Mouse (Mus musculus): ENCODE data around the gene Hint3. TPM values are rescaled to one million over a fixed set of nuclear protein-coding genes. Genes with fewer than 3 reads are reported as not detected.
"Not testable (repeated sequence)": the region's sequence is repeated elsewhere in the genome, so short reads cannot be mapped to it uniquely, and the experiment has no call there.

The Hint3 gene
- total RNA-seq (2015) (12.3 and 13.7 TPM in 2 replicates), total RNA-seq (2017) (7.0 and 15.2 TPM in 2 replicates)

GRCm38 (mm10) chr10:30629513-30629912, at the start of gene Hint3:
Hint3 (minus strand) TSS chr10:30629632.
- ATAC-seq (ENCODE audit: poor library complexity, severe bottlenecking), result no peak

- ATAC-seq (ENCODE audit: poor library complexity, severe bottlenecking), result no peak
Measured at GRCm38 (mm10) chr10:30678051-30678450, 48.6 kb upstream of the Hint3 start.

- ATAC-seq (ENCODE audit: poor library complexity, severe bottlenecking), result peak; percentile 63
Measured at GRCm38 (mm10) chr10:30674825-30675224, 45.4 kb upstream of the Hint3 start.

- no peak for ATAC-seq (ENCODE audit: poor library complexity, severe bottlenecking)
Measured at GRCm38 (mm10) chr10:30666580-30666979, 37.1 kb upstream of the Hint3 start.

GRCm38 (mm10) chr10:30660564-30661328, 31.3 kb upstream of the Hint3 start:
- ATAC-seq (ENCODE audit: poor library complexity, severe bottlenecking), result peak; percentile 64

GRCm38 (mm10) chr10:30655655-30656054, 26.2 kb upstream of the Hint3 start:
- ATAC-seq (ENCODE audit: poor library complexity, severe bottlenecking), result peak; percentile 87

GRCm38 (mm10) chr10:30647681-30648080, 18.2 kb upstream of the Hint3 start:
- no peak for ATAC-seq (ENCODE audit: poor library complexity, severe bottlenecking)

- ATAC-seq (ENCODE audit: poor library complexity, severe bottlenecking), result no peak
Measured at GRCm38 (mm10) chr10:30638216-30638615, 8.8 kb upstream of the Hint3 start.

- ATAC-seq (ENCODE audit: poor library complexity, severe bottlenecking), result not testable (repeated sequence)
Measured at GRCm38 (mm10) chr10:30636474-30637154, 7.2 kb upstream of the Hint3 start.

- ATAC-seq (ENCODE audit: poor library complexity, severe bottlenecking), result no peak
Measured at GRCm38 (mm10) chr10:30632718-30633117, 3.3 kb upstream of the Hint3 start.

- no peak for ATAC-seq (ENCODE audit: poor library complexity, severe bottlenecking)
Measured at GRCm38 (mm10) chr10:30629977-30630376, 545 bp upstream of the Hint3 start.

- ATAC-seq (ENCODE audit: poor library complexity, severe bottlenecking), result not testable (repeated sequence)
Measured at GRCm38 (mm10) chr10:30628444-30628843, 988 bp downstream of the Hint3 start.

GRCm38 (mm10) chr10:30627548-30627947, 1.9 kb downstream of the Hint3 start:
- no peak for ATAC-seq (ENCODE audit: poor library complexity, severe bottlenecking)

GRCm38 (mm10) chr10:30624161-30625019, 5.0 kb downstream of the Hint3 start:
- no peak for ATAC-seq (ENCODE audit: poor library complexity, severe bottlenecking)

- ATAC-seq (ENCODE audit: poor library complexity, severe bottlenecking), result no peak
Measured at GRCm38 (mm10) chr10:30622928-30623327, 6.5 kb downstream of the Hint3 start.

- ATAC-seq (ENCODE audit: poor library complexity, severe bottlenecking), result no peak
Measured at GRCm38 (mm10) chr10:30618918-30619210, 10.6 kb downstream of the Hint3 start.

GRCm38 (mm10) chr10:30618091-30618917, 11.1 kb downstream of the Hint3 start:
- ATAC-seq (ENCODE audit: poor library complexity, severe bottlenecking), result peak; percentile 92

GRCm38 (mm10) chr10:30613039-30613438, 16.4 kb downstream of the Hint3 start:
- ATAC-seq (ENCODE audit: poor library complexity, severe bottlenecking), result no peak

GRCm38 (mm10) chr10:30609614-30610013, 19.8 kb downstream of the Hint3 start:
- no peak for ATAC-seq (ENCODE audit: poor library complexity, severe bottlenecking)

GRCm38 (mm10) chr10:30608109-30608508, 21.3 kb downstream of the Hint3 start:
- ATAC-seq (ENCODE audit: poor library complexity, severe bottlenecking), result no peak
